Mouse (Mus musculus) frontal cortex, postnatal 36 days (tissue): ENCODE measurements around the gene Serbp1.
"Not testable (repeated sequence)": the region's sequence is repeated elsewhere in the genome, so short reads cannot be mapped to it uniquely, and the experiment has no call there.

Experiments
- DNase-seq, 2 experiments: peaks; one replicate each; pipeline ENCODE4 v3.0.0; 2022; ENCODE audit warnings: low spot score in 2 of 2

Serbp1 gene

GRCm38 (mm10) chr6:67237977-67238376 is at the start of gene Serbp1:
Gene Serbp1 (plus strand): TSS chr6:67238176.
- DNase-seq = no peak

- DNase-seq = no peak
Observed at GRCm38 (mm10) chr6:67193591-67193990, 44.4 kb upstream of the Serbp1 start.

DNA sequence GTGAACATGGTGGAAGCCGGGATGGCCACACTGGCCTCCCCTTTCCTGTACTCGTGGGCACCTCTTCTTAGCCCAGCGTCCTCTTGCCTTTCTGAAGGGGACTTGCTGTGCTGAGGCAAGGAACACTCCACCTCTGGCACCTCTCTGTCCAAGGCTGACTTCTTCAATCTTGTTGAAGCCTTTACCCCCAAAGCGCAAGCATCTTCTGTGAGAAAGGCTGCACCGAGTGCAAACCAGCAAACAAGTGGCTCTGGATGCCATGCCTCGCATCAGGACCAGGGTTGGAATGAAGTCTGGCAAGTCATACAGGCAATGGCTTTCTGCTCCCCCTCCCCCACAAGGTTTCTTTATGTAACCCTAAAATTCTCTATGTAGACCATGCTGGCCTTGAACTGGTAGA is 43.4 kb upstream of the Serbp1 start:
- no peak for DNase-seq

GRCm38 (mm10) chr6:67195148-67195611 is 42.8 kb upstream of the Serbp1 start:
- DNase-seq = no peak

GRCm38 (mm10) chr6:67196821-67197220 is 41.2 kb upstream of the Serbp1 start:
- no peak for DNase-seq

- peak in 1 of 2 experiments; percentile 38 for DNase-seq
Observed at GRCm38 (mm10) chr6:67198085-67198484, 39.9 kb upstream of the Serbp1 start.

GRCm38 (mm10) chr6:67200715-67201322 is 37.2 kb upstream of the Serbp1 start:
- peak in 1 of 2 experiments; percentile 29 for DNase-seq

GRCm38 (mm10) chr6:67205081-67206037 is 32.6 kb upstream of the Serbp1 start:
- DNase-seq = no peak

- no peak for DNase-seq
Observed at GRCm38 (mm10) chr6:67212362-67212761, 25.6 kb upstream of the Serbp1 start.

DNA sequence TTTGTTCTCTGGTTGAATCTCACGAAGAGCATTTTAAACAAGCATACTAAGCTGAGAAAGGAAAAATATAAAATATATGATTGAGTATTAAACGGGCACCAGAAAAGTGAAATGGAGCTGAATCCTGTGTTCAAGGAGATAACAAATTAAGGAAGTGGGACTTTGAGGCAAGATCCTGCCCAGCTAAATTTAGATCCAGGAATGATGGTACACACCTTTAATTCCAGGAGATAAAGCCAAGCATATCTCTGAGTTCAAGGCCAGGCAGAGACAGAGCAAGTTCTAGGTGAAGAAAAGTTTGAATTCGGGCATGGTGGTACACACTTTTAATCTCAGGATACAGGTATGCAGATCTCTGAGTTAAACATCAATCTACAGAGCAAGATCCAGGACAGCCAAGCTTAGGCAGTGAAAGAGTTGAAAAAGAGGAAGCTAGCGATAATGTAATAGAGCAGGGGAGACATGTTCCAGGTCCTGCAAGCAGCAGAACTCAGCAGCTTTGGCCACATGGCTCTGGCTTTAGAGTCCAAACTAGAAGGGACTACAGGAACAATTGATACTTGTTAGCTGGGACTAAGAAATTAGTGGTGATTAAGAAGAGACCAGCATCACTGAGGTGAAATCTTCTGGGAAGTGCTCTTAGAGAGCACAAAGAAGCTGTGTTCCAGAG is 24.4 kb upstream of the Serbp1 start:
- no peak for DNase-seq

DNA sequence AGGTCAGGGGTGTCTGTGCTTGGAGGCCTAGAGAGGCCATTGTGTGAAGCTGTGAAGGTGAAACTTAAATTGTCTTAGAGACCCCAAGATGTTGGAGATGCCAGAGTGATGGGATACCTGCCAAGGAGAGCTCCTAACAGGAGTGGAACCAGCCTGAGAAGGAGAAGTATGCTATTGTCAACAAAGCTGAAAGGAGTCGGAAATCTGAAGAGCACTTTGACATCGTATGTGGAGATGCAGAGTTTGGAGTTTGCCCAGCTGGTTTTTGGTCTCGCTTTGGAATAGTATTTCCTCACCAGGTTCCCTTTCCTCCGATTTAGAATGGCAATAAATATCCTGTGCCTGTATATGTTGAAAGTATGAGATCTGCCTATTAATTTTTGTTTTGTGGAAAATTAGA is 20.6 kb upstream of the Serbp1 start:
- DNase-seq = no peak

DNA sequence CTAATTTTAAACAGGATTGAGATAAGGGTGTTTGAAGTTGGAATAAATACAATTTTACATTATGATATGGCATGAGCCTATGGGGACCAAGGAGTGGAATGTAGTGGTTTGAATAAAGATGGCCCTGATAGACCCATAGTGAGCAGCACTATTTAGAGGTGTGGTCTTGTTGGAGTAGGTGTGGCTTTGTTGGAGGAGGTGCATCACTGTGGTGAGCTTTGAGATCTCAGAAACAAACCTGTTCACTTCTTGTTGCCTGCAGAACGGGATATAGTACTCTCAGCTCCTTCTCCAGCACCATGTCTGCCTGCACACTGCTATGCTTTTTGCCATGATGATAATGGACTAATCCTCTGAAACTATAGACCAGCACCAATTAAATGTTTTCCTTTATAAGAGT is 20.1 kb upstream of the Serbp1 start:
- DNase-seq = no peak

GRCm38 (mm10) chr6:67218566-67218965 is 19.4 kb upstream of the Serbp1 start:
- DNase-seq = no peak

DNA sequence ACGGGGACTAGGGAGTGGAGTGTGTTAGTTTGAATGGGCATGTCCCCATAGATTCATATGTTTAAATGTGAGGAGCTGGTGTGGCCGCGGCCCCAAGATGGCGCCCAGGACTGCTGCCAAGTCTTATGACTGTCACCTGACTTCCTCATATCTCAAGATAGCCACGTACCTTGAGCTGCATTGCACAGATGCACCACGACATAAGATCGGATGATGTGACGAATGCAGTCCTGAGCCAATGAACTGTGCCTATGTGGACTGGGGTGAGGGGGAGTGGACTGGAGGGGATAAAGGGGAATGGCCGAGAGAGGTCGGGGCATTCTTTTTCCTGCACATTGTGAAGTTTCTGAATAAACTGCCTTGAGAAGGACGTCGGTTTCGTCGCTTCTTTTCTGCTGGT is 18.0 kb upstream of the Serbp1 start:
- not testable (repeated sequence) for DNase-seq

DNA sequence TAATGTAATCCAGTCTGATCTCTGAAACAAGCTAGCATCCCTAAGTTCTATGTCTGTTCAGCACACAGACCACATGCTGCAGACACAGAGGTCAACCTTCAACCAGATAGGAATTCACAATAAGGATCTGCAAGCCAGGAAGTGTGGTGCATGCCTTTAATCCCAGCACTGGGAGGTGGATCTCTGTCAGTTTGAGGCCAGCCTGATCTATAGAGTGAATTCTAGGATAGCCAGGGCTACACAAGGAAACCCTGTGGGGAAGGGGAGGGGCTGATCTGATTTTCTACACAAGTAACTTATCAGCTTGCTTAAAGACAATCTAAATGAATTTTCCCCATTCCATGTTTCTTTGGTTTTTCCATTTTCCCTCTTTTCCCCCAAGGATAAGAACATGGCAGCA is 17.2 kb upstream of the Serbp1 start:
- DNase-seq = no peak

DNA sequence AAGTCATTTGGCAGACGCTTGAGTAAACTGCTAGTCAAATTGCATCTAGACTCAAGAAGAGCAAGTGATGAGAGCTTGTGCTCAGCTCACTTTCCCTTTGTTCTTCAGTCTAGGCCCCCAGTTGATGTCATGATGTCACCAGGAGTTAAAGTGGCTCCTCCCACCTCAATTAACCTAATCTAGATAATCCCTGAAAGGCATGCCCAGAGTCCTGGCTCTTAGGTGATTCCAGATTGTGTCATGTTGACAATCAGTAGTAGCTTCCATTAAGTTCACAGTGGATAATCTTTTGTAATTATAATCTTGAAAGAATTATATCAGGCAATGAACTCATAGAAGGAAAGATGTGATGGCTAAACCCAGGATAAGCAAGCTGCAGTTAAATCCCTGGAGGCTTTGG is 14.9 kb upstream of the Serbp1 start:
- no peak for DNase-seq

DNA sequence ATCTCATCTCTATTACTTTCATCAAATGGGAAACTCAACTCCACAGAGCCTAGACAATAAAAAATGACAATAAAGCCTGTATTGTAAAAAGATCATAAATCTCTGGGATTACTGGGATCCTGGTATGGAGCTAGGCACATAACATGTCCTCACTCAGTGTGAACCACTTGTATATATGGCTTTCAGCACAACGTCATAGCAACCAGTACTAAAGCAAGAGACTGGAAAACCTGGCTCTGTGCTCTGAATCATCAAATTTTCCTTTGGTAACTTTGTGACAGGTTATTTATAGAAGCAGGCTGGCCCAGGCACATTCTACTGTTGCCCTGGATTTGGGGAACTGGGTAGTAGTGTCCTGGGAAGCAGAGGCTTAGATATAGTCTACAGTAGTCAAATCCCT is 14.5 kb upstream of the Serbp1 start:
- DNase-seq = peak in 1 of 2 experiments; percentile 3

GRCm38 (mm10) chr6:67226286-67226685 is 11.7 kb upstream of the Serbp1 start:
- DNase-seq = peak in 1 of 2 experiments; percentile 4

DNA sequence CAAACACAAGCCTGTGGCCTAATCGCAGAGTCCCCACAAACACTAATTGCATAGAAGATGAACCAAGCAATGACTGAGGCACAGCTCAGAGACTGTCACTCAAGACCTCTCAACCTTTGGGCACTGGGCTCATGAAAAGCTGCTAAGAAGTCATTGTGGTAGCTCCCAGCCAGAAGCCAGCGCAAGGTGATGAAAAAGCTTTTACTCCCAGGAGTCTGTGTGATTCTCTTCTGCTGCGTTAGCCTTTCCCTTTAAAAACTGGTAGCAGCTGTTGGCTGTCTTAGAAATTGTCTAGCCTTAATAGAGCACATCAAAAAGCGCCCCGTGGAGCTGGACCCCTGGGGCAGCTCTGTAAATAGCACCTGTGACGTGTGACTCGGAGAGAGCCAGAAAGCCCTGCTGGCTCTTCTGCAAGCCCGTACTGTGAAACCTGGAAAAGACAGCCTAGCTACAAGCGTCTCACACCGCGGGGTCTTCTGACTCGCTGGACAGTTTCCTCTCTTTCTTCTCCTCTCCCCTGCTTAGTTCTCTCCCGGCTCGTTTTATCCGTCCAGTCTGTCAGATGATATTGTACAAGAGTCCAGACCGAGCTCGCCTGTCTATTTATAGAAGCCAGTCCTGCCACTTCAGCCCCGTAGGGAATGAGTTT is 9.4 kb upstream of the Serbp1 start:
- DNase-seq = peak in 1 of 2 experiments; percentile 24

- DNase-seq = no peak
Observed at GRCm38 (mm10) chr6:67229521-67229920, 8.5 kb upstream of the Serbp1 start.

- DNase-seq = no peak
Observed at GRCm38 (mm10) chr6:67229922-67230518, 8.0 kb upstream of the Serbp1 start.
